ENCODE assay signal across 9 mouse cellular contexts in genomic region chr3:87960191-87960585, GRCm38 (mm10). TPM values are rescaled to one million over a fixed set of nuclear protein-coding genes. Genes with fewer than 3 reads are reported as not detected.
DNase-seq lines count a peak whose midpoint lies in the region; ATAC-seq lines count a peak whose summit lies in the region.
"Had no signal": no experiment of that assay in that cellular context is flagged by ENCODE, and none has a peak within 500 bp of the region (broad histone marks: within the 10 kb centered on the region; RNA-seq: fewer than 3 reads in every experiment).

No protein-coding gene starts in this region.

- peak overlapping the region; percentile 46 for H3K4me3 ChIP-seq in kidney, embryonic 14.5 days (ENCODE audit: low read length)
- H3K4me3 ChIP-seq in brown adipose tissue, adult 24 weeks (ENCODE audit: insufficient read depth, low read depth, low read length), result peak overlapping the region; percentile 57
- H3K4me3 ChIP-seq in hindbrain, embryonic 16.5 days (ENCODE audit: low read length), result peak overlapping the region; percentile 51
- H3K4me3 ChIP-seq in midbrain, embryonic 16.5 days (ENCODE audit: low read depth, low read length), result peak overlapping the region; percentile 49

- H3K36me3 ChIP-seq in kidney, embryonic 14.5 days (ENCODE audit: control insufficient read depth, insufficient read depth, low read length), result no peaks in the 10 kb centered on the region
- no peaks in the 10 kb centered on the region for H3K36me3 ChIP-seq in hindbrain, embryonic 16.5 days (ENCODE audit: control insufficient read depth, insufficient read depth, low read length)
- no peaks in the 10 kb centered on the region for H3K36me3 ChIP-seq in midbrain, embryonic 16.5 days (ENCODE audit: control insufficient read depth, insufficient read depth, low read length)

- H3K9me3 ChIP-seq in kidney, embryonic 14.5 days (ENCODE audit: control insufficient read depth, low read length), result no peaks in the 10 kb centered on the region
- H3K9me3 ChIP-seq in hindbrain, embryonic 16.5 days (ENCODE audit: control insufficient read depth, low read length), result no peaks in the 10 kb centered on the region
- H3K9me3 ChIP-seq in midbrain, embryonic 16.5 days (replicated peaks; ENCODE audit: control insufficient read depth, low read length, poor library complexity, severe bottlenecking), result no peaks in the 10 kb centered on the region

- peaks cover 25% of the 10 kb centered on the region for H3K4me1 ChIP-seq in kidney, embryonic 14.5 days (ENCODE audit: control insufficient read depth, insufficient read depth, low read length)
- no peaks in the 10 kb centered on the region for H3K4me1 ChIP-seq in brown adipose tissue, adult 24 weeks (ENCODE audit: control insufficient read depth, insufficient read depth, insufficient read length, low read length)
- H3K4me1 ChIP-seq in hindbrain, embryonic 16.5 days (ENCODE audit: control insufficient read depth, insufficient read depth, low read depth, low read length), result no peaks in the 10 kb centered on the region; the same call in 1 of the 2 replicates
- H3K4me1 ChIP-seq in midbrain, embryonic 16.5 days (ENCODE audit: control insufficient read depth, insufficient read depth, low read length), result no peaks in the 10 kb centered on the region

- H3K27ac ChIP-seq in kidney, embryonic 14.5 days (ENCODE audit: low read depth, low read length), result peak overlapping the region; percentile 97
- H3K27ac ChIP-seq in brown adipose tissue, adult 24 weeks (replicated peaks; ENCODE audit: low read depth, low read length), result no peak overlapping the region
- H3K27ac ChIP-seq in hindbrain, embryonic 16.5 days (ENCODE audit: low read depth, low read length), result peak overlapping the region; percentile 70; the same call in 1 of the 2 replicates
- H3K27ac ChIP-seq in midbrain, embryonic 16.5 days (ENCODE audit: low read length), result peak overlapping the region; percentile 79

- peak overlapping the region; percentile 75 for H3K9ac ChIP-seq in kidney, embryonic 14.5 days (ENCODE audit: low read depth, low read length)
- H3K9ac ChIP-seq in hindbrain, embryonic 16.5 days (ENCODE audit: low read depth, low read length), result peak overlapping the region; percentile 51
- peak overlapping the region; percentile 63 for H3K9ac ChIP-seq in midbrain, embryonic 16.5 days (ENCODE audit: low read depth, low read length)

- peak overlapping the region; percentile 79 for H3K4me2 ChIP-seq in kidney, embryonic 14.5 days (replicated peaks; ENCODE audit: low read depth, low read length)
- peak overlapping the region; percentile 63 for H3K4me2 ChIP-seq in hindbrain, embryonic 16.5 days (ENCODE audit: low read length)
- peak overlapping the region; percentile 70 for H3K4me2 ChIP-seq in midbrain, embryonic 16.5 days (ENCODE audit: low read length)

- no peak for ATAC-seq in kidney, embryonic 14.5 days (ENCODE audit: low FRiP score, low TSS enrichment)
- no peak for ATAC-seq in hindbrain, embryonic 16.5 days
- ATAC-seq in midbrain, embryonic 16.5 days, result peak; percentile 5; the same call in 1 of the 2 replicates

- 12% methylated on average over 10 of the region's 10 CpGs for WGBS in kidney, embryonic 14.5 days
- 3% methylated on average over 10 of the region's 10 CpGs for WGBS in hindbrain, embryonic 16.5 days
- WGBS in midbrain, embryonic 16.5 days, result 3% methylated on average over 10 of the region's 10 CpGs

- no peaks in the 10 kb centered on the region for H3K27me3 ChIP-seq in kidney, embryonic 14.5 days (ENCODE audit: control insufficient read depth, insufficient read depth, low read length)
- no peaks in the 10 kb centered on the region for H3K27me3 ChIP-seq in hindbrain, embryonic 16.5 days (replicated peaks; ENCODE audit: control insufficient read depth, insufficient read depth, low read length)
- no peaks in the 10 kb centered on the region for H3K27me3 ChIP-seq in midbrain, embryonic 16.5 days (ENCODE audit: control insufficient read depth, insufficient read depth, low read depth, low read length)

- DNase-seq in kidney, postnatal 36 days, result no peak
- no peak for DNase-seq in layer of hippocampus, postnatal 25 days (ENCODE audit: extremely low spot score in 1 of 2, low spot score in 1 of 2)
- DNase-seq in frontal cortex, adult 2 months (ENCODE audit: extremely low spot score in 1 of 2, low spot score in 1 of 2), result no peak
- DNase-seq in gastrocnemius, postnatal 25 days, result no peak

RNA-seq across cellular contexts. Expression of gene Nes, which starts 10.7 kb away (rescaled TPM):
- 14.8 and 26.1 TPM in 2 replicates for polyA plus RNA-seq in kidney, embryonic 14.5 days (2014; fragmentation: Nextera tagmentation; extraction: Ambion mirVana)
- polyA plus RNA-seq in brown adipose tissue, adult 24 weeks (2012; ENCODE audit: insufficient read depth, insufficient read length, missing spikeins), result 7.6 and 8.4 TPM in 2 replicates
- polyA plus RNA-seq in hindbrain, embryonic 16.5 days (2015; fragmentation: Nextera tagmentation; extraction: Ambion mirVana), result 15.6 and 20.2 TPM in 2 replicates
- 14.1 and 21.8 TPM in 2 replicates for polyA plus RNA-seq in midbrain, embryonic 16.5 days (2015; fragmentation: Nextera tagmentation; extraction: Ambion mirVana)
- 1 to 10 TPM; 4.6 to 5.5 TPM for total RNA-seq in layer of hippocampus, postnatal 25 days (2021)
- 4.3 and 4.8 TPM in 2 replicates for polyA plus RNA-seq in frontal cortex, adult 2 months (2012; rRNA removed)
- total RNA-seq in gastrocnemius, postnatal 25 days (2021), result 10 to 100 TPM; 21.0 to 22.0 TPM

RNA-seq across cellular contexts. Expression of gene Crabp2, which starts 11.7 kb away (rescaled TPM):
- 113 and 169 TPM in 2 replicates for polyA plus RNA-seq in kidney, embryonic 14.5 days (2014; fragmentation: Nextera tagmentation; extraction: Ambion mirVana)
- polyA plus RNA-seq in brown adipose tissue, adult 24 weeks (2012; ENCODE audit: insufficient read depth, insufficient read length, missing spikeins), result not detected in 2 replicates
- polyA plus RNA-seq in hindbrain, embryonic 16.5 days (2015; fragmentation: Nextera tagmentation; extraction: Ambion mirVana), result 49.1 and 52.4 TPM in 2 replicates
- 42.5 and 44.4 TPM in 2 replicates for polyA plus RNA-seq in midbrain, embryonic 16.5 days (2015; fragmentation: Nextera tagmentation; extraction: Ambion mirVana)
- 1 to 10 TPM; 2.2 to 2.3 TPM for total RNA-seq in layer of hippocampus, postnatal 25 days (2021)
- 9.2 and 11.0 TPM in 2 replicates for polyA plus RNA-seq in frontal cortex, adult 2 months (2012; rRNA removed)
- total RNA-seq in gastrocnemius, postnatal 25 days (2021), result under 1 TPM in 1 of 2 experiments, not detected in 1; 0.31 TPM

RNA-seq across cellular contexts. Expression of gene Rrnad1, which starts 29.7 kb away (rescaled TPM):
- polyA plus RNA-seq in kidney, embryonic 14.5 days (2014; fragmentation: Nextera tagmentation; extraction: Ambion mirVana), result 19.3 and 21.6 TPM in 2 replicates
- 4.5 and 6.7 TPM in 2 replicates for polyA plus RNA-seq in brown adipose tissue, adult 24 weeks (2012; ENCODE audit: insufficient read depth, insufficient read length, missing spikeins)
- polyA plus RNA-seq in hindbrain, embryonic 16.5 days (2015; fragmentation: Nextera tagmentation; extraction: Ambion mirVana), result 20.5 and 24.8 TPM in 2 replicates
- polyA plus RNA-seq in midbrain, embryonic 16.5 days (2015; fragmentation: Nextera tagmentation; extraction: Ambion mirVana), result 20.5 and 23.2 TPM in 2 replicates
- 10 to 100 TPM; 17.9 to 22.5 TPM for total RNA-seq in layer of hippocampus, postnatal 25 days (2021)
- 42.4 and 46.4 TPM in 2 replicates for polyA plus RNA-seq in frontal cortex, adult 2 months (2012; rRNA removed)
- 1 to 10 TPM; 4.0 to 4.2 TPM for total RNA-seq in gastrocnemius, postnatal 25 days (2021)

RNA-seq across cellular contexts. Expression of gene Isg20l2, which starts 30.1 kb away (rescaled TPM):
- 34.6 and 45.5 TPM in 2 replicates for polyA plus RNA-seq in kidney, embryonic 14.5 days (2014; fragmentation: Nextera tagmentation; extraction: Ambion mirVana)
- 6.7 and 7.9 TPM in 2 replicates for polyA plus RNA-seq in brown adipose tissue, adult 24 weeks (2012; ENCODE audit: insufficient read depth, insufficient read length, missing spikeins)
- polyA plus RNA-seq in hindbrain, embryonic 16.5 days (2015; fragmentation: Nextera tagmentation; extraction: Ambion mirVana), result 22.7 and 28.9 TPM in 2 replicates
- 24.9 and 28.6 TPM in 2 replicates for polyA plus RNA-seq in midbrain, embryonic 16.5 days (2015; fragmentation: Nextera tagmentation; extraction: Ambion mirVana)
- 10 to 100 TPM; 14.7 to 17.1 TPM for total RNA-seq in layer of hippocampus, postnatal 25 days (2021)
- polyA plus RNA-seq in frontal cortex, adult 2 months (2012; rRNA removed), result 12.9 and 13.9 TPM in 2 replicates
- 1 to 10 TPM; 7.1 to 7.5 TPM for total RNA-seq in gastrocnemius, postnatal 25 days (2021)

RNA-seq across cellular contexts. Expression of gene Bcan, which starts 39.8 kb away (rescaled TPM):
- polyA plus RNA-seq in kidney, embryonic 14.5 days (2014; fragmentation: Nextera tagmentation; extraction: Ambion mirVana), result not detected in 2 replicates
- polyA plus RNA-seq in brown adipose tissue, adult 24 weeks (2012; ENCODE audit: insufficient read depth, insufficient read length, missing spikeins), result not detected in 2 replicates
- polyA plus RNA-seq in hindbrain, embryonic 16.5 days (2015; fragmentation: Nextera tagmentation; extraction: Ambion mirVana), result 150 and 186 TPM in 2 replicates
- 51.5 and 96.9 TPM in 2 replicates for polyA plus RNA-seq in midbrain, embryonic 16.5 days (2015; fragmentation: Nextera tagmentation; extraction: Ambion mirVana)
- 100 to 1,000 TPM; 329 to 388 TPM for total RNA-seq in layer of hippocampus, postnatal 25 days (2021)
- 359 and 380 TPM in 2 replicates for polyA plus RNA-seq in frontal cortex, adult 2 months (2012; rRNA removed)
- not detected for total RNA-seq in gastrocnemius, postnatal 25 days (2021)
- polyA plus RNA-seq: spleen, adult 2 months had no signal
